Mouse (Mus musculus) small intestine, adult 2 months (tissue): ENCODE data around the gene Fam98a. TPM values are rescaled to one million over a fixed set of nuclear protein-coding genes. Genes with fewer than 3 reads are reported as not detected.
A peak's percentile ranks its signal among the peaks of the same experiment; 100 is the strongest.

ENCODE experiments used
- H3K27ac ChIP-seq: fragments of 200-500 bp; 2 replicates; pipeline ENCODE4 v1.5.1; 2012; ENCODE audit warnings: low read depth, low read length, control low read depth, inconsistent platforms; ENCODE audit not compliant: insufficient read depth
- H3K27me3 ChIP-seq: fragments of 200-500 bp; 2 replicates; pipeline ENCODE4 v1.6.1; 2012; ENCODE audit warnings: mild to moderate bottlenecking, moderate library complexity, low read length, inconsistent platforms; ENCODE audit not compliant: control insufficient read depth, insufficient read depth
- H3K36me3 ChIP-seq: fragments of 200-500 bp; 2 replicates; pipeline ENCODE4 v1.6.1; 2012; ENCODE audit warnings: mild to moderate bottlenecking, low read length, control low read depth, inconsistent platforms; ENCODE audit not compliant: control insufficient read depth, insufficient read depth
- H3K4me1 ChIP-seq: fragments of 200-500 bp; 2 replicates; pipeline ENCODE4 v1.6.1; 2012; ENCODE audit warnings: low read length, inconsistent platforms, mixed read lengths; ENCODE audit not compliant: control insufficient read depth, insufficient read depth, insufficient read length
- H3K4me3 ChIP-seq: fragments of 200-500 bp; 2 replicates; pipeline ENCODE4 v1.5.1; 2012; ENCODE audit warnings: low read depth, mild to moderate bottlenecking, control low read depth, inconsistent platforms, low read length, moderate library complexity
- CTCF ChIP-seq: fragments of 200-500 bp; IDR thresholded peaks from 2 replicates; pipeline ENCODE4 v1.5.1; 2012; ENCODE audit warnings: low read depth, mild to moderate bottlenecking, control low read depth, inconsistent platforms, low read length, moderate library complexity, mixed read lengths; ENCODE audit not compliant: insufficient replicate concordance, insufficient read length; ENCODE audit errors: extremely low read depth
- POLR2A ChIP-seq: fragments of 200-500 bp; IDR thresholded peaks from 2 replicates; pipeline ENCODE4 v1.6.1; 2012; ENCODE audit warnings: low read depth, mild to moderate bottlenecking, control low read depth, inconsistent platforms, low read length, moderate library complexity
- WGBS: fragments of 180-500 bp; shearing (Covaris S2); methylation state at CpG from one replicate; pipeline ENCODE4 v1.1.7; 2018; 5-methylcytosine and 5-hydroxymethylcytosine counted together
- polyA plus RNA-seq: library from polyadenylated mRNA; depleted of rRNA; stranded (reverse); fragments of >200 nt; gene quantifications from 2 replicates; pipeline ENCODE4 v1.2.3, GENCODE M21; 2012; rRNA removed

Gene Fam98a
- polyA plus RNA-seq, result 2.3 and 3.5 TPM in 2 replicates

DNA sequence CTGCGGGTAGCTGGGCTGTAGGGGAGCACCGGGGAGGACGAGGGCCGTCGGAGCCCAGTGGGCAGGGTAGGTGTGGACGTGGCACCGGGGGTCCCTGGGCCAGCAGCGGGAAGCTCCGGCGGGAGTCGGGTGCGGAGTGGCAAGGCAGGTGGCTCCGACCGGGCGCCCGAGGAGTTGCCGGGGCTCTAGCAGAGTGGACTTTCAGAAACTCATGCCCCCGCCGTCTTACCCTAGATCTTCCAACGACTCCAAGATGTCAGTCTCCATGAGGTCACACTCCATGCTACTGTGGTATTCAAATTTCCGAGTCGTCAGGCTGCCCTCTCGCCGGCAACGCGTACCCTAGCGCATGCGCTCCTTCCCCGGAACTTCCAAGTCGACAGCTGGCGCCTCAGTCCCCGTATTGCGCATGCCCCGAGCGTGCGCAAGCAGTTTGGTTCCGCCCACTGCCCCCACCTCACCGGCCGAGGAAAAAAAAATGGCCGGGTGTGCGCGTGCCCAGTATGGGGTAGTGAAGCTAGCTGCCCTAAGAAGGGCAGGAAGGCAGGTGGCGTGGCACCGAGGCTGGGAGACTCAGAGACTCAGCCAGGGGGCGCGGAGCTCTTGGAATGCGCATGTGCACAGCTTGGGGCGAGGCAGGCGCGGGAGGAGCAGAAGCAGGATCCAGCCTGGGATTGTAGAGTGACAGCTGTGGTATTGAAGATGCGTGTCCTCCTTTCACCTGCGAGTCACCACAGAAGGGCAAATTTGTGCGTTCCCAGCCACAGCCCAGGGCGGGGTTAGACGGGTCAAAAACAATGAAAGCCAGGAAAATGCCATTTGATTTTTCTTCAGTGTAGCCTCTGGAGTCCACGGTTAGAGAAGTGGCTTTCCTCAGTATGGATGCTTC lies at the start of gene Fam98a:
Gene Fam98a, minus strand, starts transcription at position 435 of the 889 bp plus-strand sequence.
- H3K4me1 ChIP-seq, result peaks cover 2% of the 10 kb centered on the region
- peaks cover 3% of the 10 kb centered on the region for H3K36me3 ChIP-seq
- H3K4me3 ChIP-seq, result peak within 1 kb of the TSS; percentile 91
- TF ChIP-seq POLR2A (peak; percentile 23; the same call in 1 of the 2 replicates), CTCF (0 out of 2 replicates have a peak, but pooled peaks have one; percentile 49)
- peak within 1 kb of the TSS; percentile 7; the same call in 1 of the 2 replicates for H3K27ac ChIP-seq
- no peaks in the 10 kb centered on the region for H3K27me3 ChIP-seq
- WGBS, result under 1% methylated on average over 56 of the region's 56 CpGs

GRCm38 (mm10) chr17:75598652-75599051 lies 46.9 kb upstream of the Fam98a start:
- H3K36me3 ChIP-seq, result no peaks in the 10 kb centered on the region
- H3K4me1 ChIP-seq, result no peaks in the 10 kb centered on the region
- WGBS, result 51% methylated on average over 3 of the region's 3 CpGs
- H3K27me3 ChIP-seq, result 0 out of 2 replicates have a peak, but pooled peaks cover 2% of the 10 kb centered on the region
- no peak overlapping the region for H3K4me3 ChIP-seq
- H3K27ac ChIP-seq, result no peak overlapping the region
- TF ChIP-seq POLR2A (no peak), CTCF (no peak)

- 83% methylated on average over 1 of the region's 1 CpGs for WGBS
Measured at GRCm38 (mm10) chr17:75582738-75583137, 31.0 kb upstream of the Fam98a start.

GRCm38 (mm10) chr17:75575608-75576007 lies 23.9 kb upstream of the Fam98a start:
- no peaks in the 10 kb centered on the region for H3K27me3 ChIP-seq
- TF ChIP-seq CTCF, result no peak
- H3K4me3 ChIP-seq, result no peak overlapping the region
- no peaks in the 10 kb centered on the region for H3K4me1 ChIP-seq
- H3K27ac ChIP-seq, result no peak overlapping the region
- no peaks in the 10 kb centered on the region for H3K36me3 ChIP-seq
- WGBS, result 28% methylated on average over 7 of the region's 7 CpGs

More at GRCm38 (mm10) chr17:75582738-75583137, 31.0 kb upstream of the Fam98a start:
- Histone ChIP-seq H3K4me3 (no peak overlapping the region), H3K27ac (no peak overlapping the region), H3K27me3 (no peaks in the 10 kb centered on the region), H3K4me1 (no peaks in the 10 kb centered on the region), H3K36me3 (no peaks in the 10 kb centered on the region)
- no peak for TF ChIP-seq POLR2A
- no peak for TF ChIP-seq CTCF

DNA sequence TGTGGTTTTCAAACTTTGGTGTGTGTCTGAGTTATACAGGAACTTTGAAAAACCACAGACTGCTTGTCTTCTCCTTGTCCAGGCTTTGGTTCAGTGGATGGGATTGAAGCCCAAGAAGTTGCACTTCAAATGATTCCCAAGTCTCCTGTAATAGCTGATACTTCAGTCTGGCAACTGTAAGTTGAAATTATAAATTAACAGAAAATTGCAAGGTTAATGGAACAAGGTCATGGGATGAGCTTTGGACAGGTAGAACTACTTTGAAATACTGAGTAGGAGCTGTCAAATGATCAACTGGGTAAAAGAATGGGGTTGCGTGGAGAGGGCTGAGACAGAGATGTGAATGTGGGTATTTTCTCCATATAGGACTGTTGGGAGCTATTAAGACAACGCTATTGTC lies 6.3 kb upstream of the Fam98a start:
- WGBS, result 92% methylated on average over 2 of the region's 2 CpGs

GRCm38 (mm10) chr17:75557031-75557430 lies 5.3 kb upstream of the Fam98a start:
- Histone ChIP-seq H3K27me3 (no peaks in the 10 kb centered on the region), H3K27ac (no peak overlapping the region), H3K36me3 (no peaks in the 10 kb centered on the region), H3K4me1 (no peaks in the 10 kb centered on the region), H3K4me3 (no peak overlapping the region)
- TF ChIP-seq CTCF (no peak), POLR2A (no peak)
- 60% methylated on average over 3 of the region's 3 CpGs for WGBS

More for the DNA sequence above, 6.3 kb upstream of the Fam98a start:
- Histone ChIP-seq H3K27ac (no peak overlapping the region), H3K27me3 (no peaks in the 10 kb centered on the region), H3K36me3 (no peaks in the 10 kb centered on the region), H3K4me1 (no peaks in the 10 kb centered on the region), H3K4me3 (no peak overlapping the region)
- TF ChIP-seq POLR2A (no peak), CTCF (no peak)

GRCm38 (mm10) chr17:75550771-75551413 lies 854 bp downstream of the Fam98a start:
- no peak for TF ChIP-seq CTCF
- WGBS, result 36% methylated on average over 11 of the region's 11 CpGs

More at GRCm38 (mm10) chr17:75550771-75551413, 854 bp downstream of the Fam98a start:
- H3K27me3 ChIP-seq, result no peaks in the 10 kb centered on the region
- H3K36me3 ChIP-seq, result peaks cover 4% of the 10 kb centered on the region
- no peak overlapping the region for H3K27ac ChIP-seq
- peak overlapping the region; percentile 91 for H3K4me3 ChIP-seq
- H3K4me1 ChIP-seq, result peaks cover 2% of the 10 kb centered on the region
